Mouse (Mus musculus) spleen, embryonic (tissue): ENCODE results near the gene Gm14548.
"Not testable (repeated sequence)": the region's sequence is repeated elsewhere in the genome, so short reads cannot be mapped to it uniquely, and the experiment has no call there.

Source experiments
- CTCF ChIA-PET: fragments of 350-600 bp; sonication (Branson Sonifier 250); formaldehyde crosslinking; loops from one replicate; lab custom pipeline; 2022; lab: Charles Lee

Gene Gm14548

GRCm38 (mm10) chr7:3898036-3898590 is at the start of gene Gm14548:
Gene Gm14548 (minus strand): TSS chr7:3898120.
- CTCF ChIA-PET, result not testable (repeated sequence)

- CTCF ChIA-PET, result no interaction called here
Measured at GRCm38 (mm10) chr7:3946117-3946516, 48.2 kb upstream of the Gm14548 start.

GRCm38 (mm10) chr7:3940915-3941314 is 43.0 kb upstream of the Gm14548 start:
- CTCF ChIA-PET, result no interaction called here

GRCm38 (mm10) chr7:3939866-3940525 is 42.1 kb upstream of the Gm14548 start:
- CTCF ChIA-PET, result no interaction called here

- CTCF ChIA-PET, result not testable (repeated sequence)
Measured at GRCm38 (mm10) chr7:3935473-3935872, 37.6 kb upstream of the Gm14548 start.

- CTCF ChIA-PET, result not testable (repeated sequence)
Measured at GRCm38 (mm10) chr7:3915387-3915786, 17.5 kb upstream of the Gm14548 start, which contains the start of gene Lilra6. Gene Lilra6 (minus strand): TSS chr7:3915503.

GRCm38 (mm10) chr7:3903704-3904103 is 5.8 kb upstream of the Gm14548 start:
- CTCF ChIA-PET, result interaction anchor here (0.5 kb wide), 1 partner anchor 395 kb away, joined by 4 read pairs; no protein-coding TSS in a partner anchor

GRCm38 (mm10) chr7:3875032-3875431 is 22.9 kb downstream of the Gm14548 start:
- CTCF ChIA-PET, result not testable (repeated sequence)

- CTCF ChIA-PET, result not testable (repeated sequence)
Measured at GRCm38 (mm10) chr7:3844951-3845350, 53.0 kb downstream of the Gm14548 start, which contains the start of gene Pira2. Gene Pira2 (minus strand): TSS chr7:3845051.

- CTCF ChIA-PET, result not testable (repeated sequence)
Measured at GRCm38 (mm10) chr7:3837854-3838253, 60.1 kb downstream of the Gm14548 start.
